Mouse (Mus musculus): ENCODE data around the gene Tmem128. TPM values are rescaled to one million over a fixed set of nuclear protein-coding genes. Genes with fewer than 3 reads are reported as not detected.

The Tmem128 gene
- 64.7 TPM for polyA plus RNA-seq (2014; fragmentation: Illumina TruSeq; extraction: RNeasy Lipid Tissue Mini Kit (QIAGEN cat#74804); ENCODE audit: low read depth, low replicate concordance)

DNA sequence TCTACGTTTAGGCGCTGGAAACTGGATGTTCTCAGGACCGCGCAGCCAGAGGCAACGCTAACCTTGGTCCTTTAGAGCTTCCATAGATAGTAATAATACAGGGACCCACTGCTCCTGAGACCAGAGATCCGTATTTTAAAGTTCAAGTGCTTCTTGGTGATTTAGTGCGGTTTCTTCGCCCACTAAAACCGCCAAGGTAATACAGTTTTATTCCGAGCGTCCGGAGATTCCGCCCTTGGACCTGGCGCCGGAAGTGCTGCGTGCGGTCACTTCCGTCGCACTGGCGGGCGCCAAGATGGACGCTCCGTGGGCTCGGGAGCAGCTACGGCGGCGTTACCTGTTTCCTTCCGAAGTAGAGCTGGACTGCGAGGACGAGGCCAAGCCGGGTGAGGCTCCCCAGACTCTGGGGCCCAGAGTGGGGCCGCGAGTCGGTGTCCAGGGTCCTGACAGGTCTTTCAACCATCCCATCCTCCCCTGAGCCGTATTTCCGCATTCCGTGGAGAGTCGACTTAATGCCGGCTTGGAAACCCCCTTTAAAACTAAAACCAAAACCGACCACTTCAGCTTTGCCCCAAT, at the start of gene Tmem128:
Tmem128 (plus strand) TSS at position 79 of the 576 bp plus-strand sequence.

GRCm38 (mm10) chr5:38220328-38220912, 39.6 kb upstream of the Tmem128 start, which contains the start of the genes Zbtb49 and Lyar:
TSS of gene Zbtb49 (minus strand) at chr5:38220457.
TSS of gene Lyar (plus strand) at chr5:38220470.

GRCm38 (mm10) chr5:38275771-38276170, 15.8 kb downstream of the Tmem128 start, which contains the start of gene Otop1:
TSS of gene Otop1 (plus strand) at chr5:38275972.

Other genes starting within 250 kb of the Tmem128 start
- gene Stx18, start 221.4 kb upstream of the Tmem128 start, polyA plus RNA-seq (2014; fragmentation: Illumina TruSeq; extraction: RNeasy Lipid Tissue Mini Kit (QIAGEN cat#74804); ENCODE audit: low read depth, low replicate concordance): 53.9 TPM
- 7.8 TPM for gene Nsg1, start 100.3 kb upstream of the Tmem128 start, polyA plus RNA-seq (2014; fragmentation: Illumina TruSeq; extraction: RNeasy Lipid Tissue Mini Kit (QIAGEN cat#74804); ENCODE audit: low read depth, low replicate concordance)
- 3.8 TPM for gene Zbtb49, start 39.7 kb upstream of the Tmem128 start, polyA plus RNA-seq (2014; fragmentation: Illumina TruSeq; extraction: RNeasy Lipid Tissue Mini Kit (QIAGEN cat#74804); ENCODE audit: low read depth, low replicate concordance)
- 1,532 TPM for gene Lyar, start 39.7 kb upstream of the Tmem128 start, polyA plus RNA-seq (2014; fragmentation: Illumina TruSeq; extraction: RNeasy Lipid Tissue Mini Kit (QIAGEN cat#74804); ENCODE audit: low read depth, low replicate concordance)
- 1.2 TPM for gene Otop1, start 15.8 kb downstream of the Tmem128 start, polyA plus RNA-seq (2014; fragmentation: Illumina TruSeq; extraction: RNeasy Lipid Tissue Mini Kit (QIAGEN cat#74804); ENCODE audit: low read depth, low replicate concordance)
- not detected for gene Drd5, start 59.2 kb downstream of the Tmem128 start, polyA plus RNA-seq (2014; fragmentation: Illumina TruSeq; extraction: RNeasy Lipid Tissue Mini Kit (QIAGEN cat#74804); ENCODE audit: low read depth, low replicate concordance)
- gene Slc2a9, start 243.0 kb downstream of the Tmem128 start, polyA plus RNA-seq (2014; fragmentation: Illumina TruSeq; extraction: RNeasy Lipid Tissue Mini Kit (QIAGEN cat#74804); ENCODE audit: low read depth, low replicate concordance): 0.06 TPM

All from testis, adult 10 weeks (tissue).